Mouse (Mus musculus) liver, embryonic 14.5 days (tissue): ENCODE results near the gene Rhox9.
A peak's percentile ranks its signal among the peaks of the same experiment; 100 is the strongest.

ENCODE experiments used
- CTCF ChIP-seq: IDR thresholded peaks from 2 replicates; pipeline ENCODE4 v1.5.1; 2016; ENCODE audit warnings: antibody characterized with exemption, low read depth, control low read depth
- EP300 ChIP-seq: IDR thresholded peaks from 2 replicates; pipeline ENCODE4 v1.6.1; 2016; ENCODE audit warnings: antibody characterized with exemption, low read depth

GRCm38 (mm10) chrX:37908581-37908980 lies 7.0 kb upstream of the Rhox9 start:
- TF ChIP-seq CTCF (peak; percentile 10; the same call in 1 of the 2 replicates), EP300 (no peak)
